Mouse (Mus musculus): ENCODE measurements around the gene Cabin1.

Gene Cabin1

DNA sequence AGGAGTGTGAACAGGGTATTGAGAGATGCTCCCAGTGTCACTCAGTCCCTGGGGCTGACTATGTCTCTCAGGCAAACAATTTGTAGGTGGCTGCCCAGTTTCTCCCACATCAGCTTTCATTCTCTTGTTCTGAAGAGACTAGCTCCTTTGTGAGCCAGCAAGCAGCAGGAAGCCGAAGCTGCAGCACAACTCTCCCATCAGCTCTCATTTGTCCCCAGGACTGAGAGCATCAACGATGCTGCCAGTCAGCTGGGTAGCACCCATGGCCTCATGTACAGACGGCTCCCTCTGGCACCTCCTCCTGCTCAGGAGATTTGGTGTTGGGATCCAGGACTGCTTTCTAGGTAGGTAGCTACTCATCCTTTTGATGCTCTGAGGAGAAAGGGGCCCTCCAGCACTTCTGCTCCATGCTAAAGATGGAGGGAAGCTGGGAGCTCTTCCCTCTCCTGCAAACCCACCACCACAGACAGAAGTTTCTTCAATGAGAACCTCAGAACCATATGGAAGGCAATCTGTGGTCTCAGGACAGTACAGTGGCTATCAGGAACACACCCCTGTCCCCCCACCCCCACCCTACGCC, 97.6 kb downstream of the Cabin1 start:
- DNase-seq (ENCODE audit: low read depth): no peak

DNA sequence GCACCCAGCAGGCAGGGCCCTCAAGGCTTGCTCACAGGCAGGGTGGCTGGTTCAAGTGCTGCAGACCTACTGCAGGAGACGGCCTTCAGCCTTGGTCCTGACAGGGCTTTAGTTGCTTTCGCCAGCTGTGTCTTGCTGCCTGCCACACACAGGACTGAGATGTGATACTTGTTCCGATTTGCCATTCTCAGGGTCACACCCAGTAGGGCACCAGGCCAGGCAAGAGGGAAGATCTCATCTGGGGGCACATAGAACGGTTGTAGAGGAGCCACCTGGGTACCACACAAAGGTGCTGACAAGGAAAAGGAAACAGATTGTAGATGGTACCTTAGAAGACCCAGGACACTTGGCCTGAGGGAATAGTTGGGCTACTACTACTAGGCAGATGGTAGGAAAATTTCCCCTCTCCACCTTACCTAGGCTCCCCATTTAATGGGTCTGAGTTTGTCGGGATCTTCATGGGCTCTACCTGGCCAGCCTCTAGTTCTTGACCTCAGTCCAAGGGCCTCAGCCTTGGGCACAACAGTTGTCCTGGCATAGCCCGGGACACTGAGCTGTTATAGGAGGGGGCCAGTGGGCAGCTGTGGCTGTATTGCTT, 99.4 kb downstream of the Cabin1 start:
- DNase-seq (ENCODE audit: low read depth): no peak

DNA sequence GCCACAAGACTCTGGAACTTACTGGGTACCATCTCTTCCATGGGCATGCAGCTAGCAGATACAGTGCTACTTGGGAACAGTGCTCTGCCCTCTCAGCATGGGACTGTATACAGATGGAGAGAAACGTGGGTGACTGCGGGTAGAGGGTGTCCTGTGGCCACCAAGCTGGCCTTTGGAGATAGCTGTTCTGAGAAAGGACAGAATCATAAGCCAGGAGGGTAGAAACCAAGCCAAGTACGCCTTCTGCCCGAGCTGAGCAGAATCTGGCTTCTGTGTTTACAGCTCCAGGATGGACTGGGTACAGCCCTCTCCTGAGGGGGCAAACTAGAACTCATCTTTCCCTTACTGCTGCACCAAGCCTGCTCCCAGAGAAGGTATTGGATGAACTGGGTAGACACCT, 101.6 kb downstream of the Cabin1 start:
- no peak for DNase-seq (ENCODE audit: low read depth)

GRCm38 (mm10) chr10:75661876-75662275, 102.3 kb downstream of the Cabin1 start:
- no peak for DNase-seq (ENCODE audit: low read depth)

- DNase-seq (ENCODE audit: low read depth): no peak
Observed at GRCm38 (mm10) chr10:75661381-75661780, 102.8 kb downstream of the Cabin1 start.

- DNase-seq (ENCODE audit: low read depth): no peak
Observed at GRCm38 (mm10) chr10:75657772-75658171, 106.4 kb downstream of the Cabin1 start.

DNA sequence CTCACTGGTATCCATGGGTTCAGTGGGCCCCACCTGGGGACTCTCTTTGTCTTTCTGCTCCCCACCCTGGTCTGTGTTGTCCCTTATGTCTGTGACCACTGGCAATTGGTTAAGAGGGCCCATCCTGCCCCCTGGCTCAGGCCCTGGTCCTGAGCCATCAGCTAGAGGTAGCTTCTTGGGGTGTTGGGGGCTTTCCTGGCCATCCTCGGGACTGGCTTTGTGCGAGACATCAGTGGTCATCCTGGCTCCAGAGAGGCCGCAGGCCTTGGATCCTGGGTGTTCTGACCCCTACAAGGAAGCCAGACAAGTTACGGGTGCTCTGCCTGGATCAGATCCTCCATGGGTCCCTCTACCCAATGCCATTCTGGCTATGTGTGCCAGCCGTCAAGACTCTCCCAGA, 107.0 kb downstream of the Cabin1 start:
- DNase-seq (ENCODE audit: low read depth): no peak

- DNase-seq (ENCODE audit: low read depth): no peak
Observed at GRCm38 (mm10) chr10:75654053-75654452, 110.1 kb downstream of the Cabin1 start.

GRCm38 (mm10) chr10:75651381-75652068, 112.6 kb downstream of the Cabin1 start:
- DNase-seq (ENCODE audit: low read depth): no peak

GRCm38 (mm10) chr10:75650306-75650902, 113.7 kb downstream of the Cabin1 start:
- DNase-seq (ENCODE audit: low read depth): no peak

DNA sequence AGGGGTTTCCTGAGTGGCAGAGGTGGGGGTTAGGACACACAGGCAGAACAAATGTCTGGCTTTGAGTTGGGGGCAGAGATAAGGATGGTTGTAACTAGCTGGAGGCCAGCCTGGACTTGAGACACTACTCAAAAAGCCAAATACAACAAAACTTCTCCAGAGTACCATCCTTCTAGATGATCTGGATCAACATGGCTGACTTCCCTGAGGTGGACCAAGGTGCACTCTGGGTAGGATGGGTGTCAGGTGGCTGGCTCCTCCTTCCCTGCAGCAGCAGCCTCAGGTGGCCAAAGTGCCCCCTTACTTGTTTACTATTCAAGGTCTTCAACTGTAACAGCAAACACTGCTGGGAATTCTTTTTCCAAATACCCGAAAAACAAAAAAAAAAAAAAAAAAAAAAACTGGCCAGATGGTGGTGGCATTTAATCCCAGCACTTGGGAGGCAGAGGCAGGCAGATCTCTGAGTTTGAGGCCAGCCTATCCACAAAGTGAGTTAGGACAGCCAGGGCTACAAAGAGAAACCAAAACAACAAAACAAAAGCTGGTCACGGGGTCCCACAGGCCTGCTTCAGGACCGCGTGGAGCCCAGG, 114.6 kb downstream of the Cabin1 start:
- no peak for DNase-seq (ENCODE audit: low read depth)

DNA sequence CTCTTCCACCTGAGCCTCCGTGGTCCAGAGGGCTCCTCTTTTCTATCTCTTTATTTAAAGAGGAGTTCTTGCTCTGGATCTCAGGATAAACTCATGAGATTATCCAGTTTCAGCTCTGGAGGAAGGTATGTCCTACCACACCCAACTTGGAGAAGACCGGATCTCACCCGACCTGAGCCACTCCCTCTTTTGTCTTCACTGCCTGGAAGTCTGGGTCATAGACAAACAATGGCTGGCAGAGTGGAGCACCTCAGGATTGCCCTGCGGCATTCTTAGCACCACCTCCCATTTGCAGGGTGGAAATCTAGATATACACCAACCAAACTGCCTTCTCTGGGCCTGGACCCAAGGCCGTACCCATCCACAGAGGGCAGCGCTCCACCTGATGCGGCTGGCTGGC, 115.1 kb downstream of the Cabin1 start:
- no peak for DNase-seq (ENCODE audit: low read depth)

GRCm38 (mm10) chr10:75648091-75648490, 116.0 kb downstream of the Cabin1 start:
- DNase-seq (ENCODE audit: low read depth): no peak

DNA sequence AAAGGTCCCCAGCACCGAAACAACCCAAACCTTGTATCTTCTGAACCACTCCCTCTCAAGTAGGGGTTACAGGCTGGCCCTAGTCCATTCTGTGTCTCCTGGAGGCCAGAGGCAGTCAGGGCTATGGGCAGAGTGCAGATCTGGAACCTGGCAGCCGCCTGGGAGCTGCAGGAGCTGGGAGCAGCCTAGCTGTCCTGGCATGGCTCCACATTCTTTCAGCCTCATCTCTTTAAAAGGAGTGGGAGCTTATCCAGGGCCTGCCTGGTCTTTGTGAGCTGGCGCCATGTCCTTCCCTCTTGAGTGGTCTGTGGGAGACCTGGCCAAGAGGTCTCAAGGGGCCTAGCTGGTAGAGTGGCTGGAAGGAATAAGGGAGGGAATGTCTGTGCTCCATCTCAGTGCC, 116.8 kb downstream of the Cabin1 start:
- DNase-seq (ENCODE audit: low read depth): peak; percentile 19

GRCm38 (mm10) chr10:75646406-75646805, 117.7 kb downstream of the Cabin1 start:
- no peak for DNase-seq (ENCODE audit: low read depth)

DNA sequence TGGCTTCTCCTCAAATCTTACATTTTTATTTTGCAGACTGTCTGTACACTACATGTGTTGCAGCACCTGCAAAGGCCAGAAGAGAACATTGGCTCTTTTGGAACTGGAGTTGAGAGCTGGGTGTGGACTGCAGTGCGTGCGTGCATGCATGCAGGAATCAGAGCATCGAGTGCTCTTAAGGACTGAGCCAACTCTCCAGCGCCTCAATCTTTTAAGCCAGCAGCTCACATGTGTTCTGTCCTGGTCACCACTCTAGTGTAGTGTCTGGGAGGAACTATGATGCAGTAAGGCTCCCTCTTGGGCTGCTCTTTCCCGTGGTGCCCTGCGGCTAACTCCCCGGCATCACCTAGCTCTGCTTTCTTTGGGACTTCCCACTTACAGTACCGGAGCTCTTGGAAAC, 118.5 kb downstream of the Cabin1 start:
- DNase-seq (ENCODE audit: low read depth): no peak

DNA sequence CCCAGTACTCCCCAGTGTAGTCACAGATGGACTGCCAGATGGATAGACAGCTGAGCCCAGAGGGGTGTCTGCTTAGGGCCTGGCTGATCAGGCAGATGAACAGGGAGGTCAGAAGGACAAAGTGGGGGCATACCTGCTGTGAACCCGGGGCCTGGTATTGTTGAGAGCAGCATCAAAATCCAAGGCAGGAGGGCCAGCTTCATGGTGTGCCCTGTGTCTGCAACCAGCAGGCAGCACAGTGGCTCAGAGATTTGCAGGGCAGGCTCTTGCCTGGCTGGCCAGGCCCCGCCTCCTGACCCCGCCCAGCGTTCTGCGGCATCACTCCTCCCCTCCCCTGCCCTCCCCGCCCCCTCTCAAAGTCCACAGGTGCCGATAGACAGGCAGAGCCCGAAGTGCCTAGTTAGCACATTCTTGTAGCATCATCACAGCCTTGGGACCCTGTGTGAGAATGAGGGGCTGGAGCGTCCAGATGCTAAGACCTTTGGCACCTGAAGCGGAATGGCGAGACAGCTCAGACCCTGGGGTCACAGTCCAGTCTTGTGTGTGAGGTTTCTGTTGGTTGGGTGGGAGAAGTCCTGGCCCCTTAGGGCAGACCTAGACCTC, 120.3 kb downstream of the Cabin1 start, which contains the start of gene Susd2:
Susd2 (minus strand) TSS at position 268 of the 603 bp plus-strand sequence.
- DNase-seq (ENCODE audit: low read depth): no peak

DNA sequence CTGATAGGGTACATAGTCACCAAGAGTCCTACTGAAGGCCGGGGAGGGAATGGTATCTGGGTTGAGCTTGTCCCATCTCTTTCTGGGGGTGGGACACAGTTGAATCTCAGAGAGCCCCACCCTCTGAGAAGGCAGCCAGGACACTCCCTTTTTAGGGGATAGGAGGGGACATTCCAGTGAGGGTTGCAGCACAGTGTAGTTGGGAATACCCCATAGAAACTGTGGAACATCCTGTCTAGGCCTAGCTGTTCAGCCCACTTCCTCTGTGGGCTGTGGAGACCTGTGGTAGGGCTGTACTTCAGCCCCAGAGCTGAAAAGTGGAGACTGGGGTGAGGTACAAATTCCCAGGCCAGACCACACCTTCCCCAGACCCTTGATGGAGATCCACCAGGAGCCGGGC, 121.2 kb downstream of the Cabin1 start:
- no peak for DNase-seq (ENCODE audit: low read depth)

DNA sequence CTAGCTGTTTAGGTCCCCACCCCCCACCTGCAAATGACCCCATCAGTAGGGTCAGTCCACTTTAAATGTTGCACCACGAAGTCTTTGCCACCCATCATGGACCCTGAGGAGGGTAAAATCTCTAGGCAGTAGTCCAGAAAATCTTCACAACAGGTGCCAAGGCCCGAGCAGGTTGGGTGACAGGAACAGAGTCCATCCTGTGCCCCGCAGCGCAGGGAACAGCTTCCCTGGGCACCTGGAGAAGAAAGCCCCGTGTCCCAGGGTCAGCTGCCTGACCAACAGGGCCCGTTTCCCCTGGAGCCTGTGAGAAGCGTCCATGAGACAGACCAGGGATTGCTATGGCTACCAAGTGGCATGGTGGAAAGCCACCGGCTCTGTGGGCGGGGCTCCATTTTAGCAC, 121.7 kb downstream of the Cabin1 start:
- no peak for DNase-seq (ENCODE audit: low read depth)

DNA sequence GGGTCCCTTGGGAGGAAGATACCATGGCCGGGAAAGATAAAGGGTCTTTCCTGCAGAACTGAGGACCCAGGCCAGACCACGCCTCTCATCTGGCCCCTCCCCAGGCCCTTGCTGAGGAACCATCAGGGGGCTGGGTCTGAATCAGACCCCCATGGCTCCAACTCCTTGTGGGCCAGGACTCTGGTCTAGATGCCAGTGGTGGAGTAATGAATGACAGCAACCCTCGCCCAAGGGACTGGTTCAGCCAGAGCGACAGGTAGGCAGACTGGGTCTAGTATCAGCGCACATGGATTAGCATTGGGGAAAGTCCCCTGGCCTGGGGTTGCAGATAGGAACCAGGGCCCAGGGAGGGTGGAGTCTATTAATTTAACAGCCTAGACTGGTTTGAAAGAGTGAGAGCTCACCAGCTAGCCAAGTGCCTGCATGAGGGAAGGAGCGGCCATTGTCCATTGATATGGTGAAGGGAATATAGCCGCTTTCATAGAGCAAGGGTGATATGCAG, 122.4 kb downstream of the Cabin1 start:
- no peak for DNase-seq (ENCODE audit: low read depth)

- DNase-seq (ENCODE audit: low read depth): no peak
Observed at GRCm38 (mm10) chr10:75637711-75638110, 126.4 kb downstream of the Cabin1 start.

Measured in fibroblast of lung, adult 2 months (primary cell).